Mouse (Mus musculus) testis, adult 2 months (tissue): ENCODE data around the gene Ccnd3. TPM values are rescaled to one million over a fixed set of nuclear protein-coding genes. Genes with fewer than 3 reads are reported as not detected.
"Not testable (repeated sequence)": the region's sequence is repeated elsewhere in the genome, so short reads cannot be mapped to it uniquely, and the experiment has no call there.

Experiments
- H3K27ac ChIP-seq: fragments of 200-500 bp; 2 replicates; pipeline ENCODE4 v1.5.1; 2012; ENCODE audit warnings: low read depth, low read length; ENCODE audit not compliant: control insufficient read depth, insufficient read depth
- H3K27me3 ChIP-seq: fragments of 200-500 bp; 2 replicates; pipeline ENCODE4 v1.6.1; 2012; ENCODE audit warnings: mild to moderate bottlenecking, low read length, moderate library complexity; ENCODE audit not compliant: control insufficient read depth, insufficient read depth
- H3K36me3 ChIP-seq: fragments of 200-500 bp; 2 replicates; pipeline ENCODE4 v1.6.1; 2012; ENCODE audit warnings: mild to moderate bottlenecking, low read length; ENCODE audit not compliant: control insufficient read depth, insufficient read depth
- H3K4me1 ChIP-seq: fragments of 200-500 bp; 2 replicates; pipeline ENCODE4 v1.6.1; 2012; ENCODE audit warnings: low read length; ENCODE audit not compliant: control insufficient read depth, insufficient read depth
- H3K4me3 ChIP-seq: fragments of 200-500 bp; 2 replicates; pipeline ENCODE4 v1.5.1; 2012; ENCODE audit warnings: low read depth, mild to moderate bottlenecking, low read length, moderate library complexity, mixed read lengths; ENCODE audit not compliant: control insufficient read depth
- CTCF ChIP-seq: fragments of 200-500 bp; IDR thresholded peaks from 2 replicates; pipeline ENCODE4 v1.5.1; 2012; ENCODE audit warnings: low read depth, mild to moderate bottlenecking, inconsistent platforms, low read length, moderate library complexity; ENCODE audit not compliant: control insufficient read depth, insufficient read depth, insufficient replicate concordance
- POLR2A ChIP-seq: fragments of 200-500 bp; IDR thresholded peaks from 2 replicates; pipeline ENCODE4 v1.6.1; 2012; ENCODE audit warnings: low read depth, mild to moderate bottlenecking, inconsistent platforms, low read length, moderate library complexity; ENCODE audit not compliant: control insufficient read depth
- polyA plus RNA-seq: library from polyadenylated mRNA; depleted of rRNA; stranded (reverse); fragments of >200 nt; gene quantifications from 2 replicates; pipeline ENCODE4 v1.2.3, GENCODE M21; 2012

The Ccnd3 gene
- polyA plus RNA-seq, 1 experiment = 253 TPM

GRCm38 (mm10) chr17:47596162-47596838, 91.4 kb downstream of the Ccnd3 start:
- Histone ChIP-seq H3K27me3 (no peaks in the 10 kb centered on the region), H3K27ac (no peak overlapping the region), H3K4me3 (peak overlapping the region; percentile 2; the same call in 1 of the 2 replicates), H3K36me3 (no peaks in the 10 kb centered on the region), H3K4me1 (peaks cover 29% of the 10 kb centered on the region)
- no peak for TF ChIP-seq CTCF
- TF ChIP-seq POLR2A = no peak

- Histone ChIP-seq H3K27ac (no peak overlapping the region), H3K27me3 (no peaks in the 10 kb centered on the region), H3K36me3 (no peaks in the 10 kb centered on the region; the same call in 1 of the 2 replicates), H3K4me3 (no peak overlapping the region), H3K4me1 (peaks cover 29% of the 10 kb centered on the region)
- TF ChIP-seq POLR2A = no peak
- no peak for TF ChIP-seq CTCF
Measured at GRCm38 (mm10) chr17:47596839-47597164, 92.0 kb downstream of the Ccnd3 start.

- Histone ChIP-seq H3K4me3 (no peak overlapping the region), H3K4me1 (peaks cover 29% of the 10 kb centered on the region), H3K27me3 (no peaks in the 10 kb centered on the region), H3K36me3 (no peaks in the 10 kb centered on the region; the same call in 1 of the 2 replicates), H3K27ac (no peak overlapping the region)
- TF ChIP-seq POLR2A (no peak), CTCF (no peak)
Measured at GRCm38 (mm10) chr17:47597261-47597660, 92.4 kb downstream of the Ccnd3 start.

GRCm38 (mm10) chr17:47597838-47598579, 93.2 kb downstream of the Ccnd3 start:
- H3K4me3 ChIP-seq = no peak overlapping the region; the same call in 1 of the 2 replicates
- H3K4me1 ChIP-seq = peaks cover 25% of the 10 kb centered on the region
- TF ChIP-seq POLR2A = no peak
- no peak for TF ChIP-seq CTCF
- no peaks in the 10 kb centered on the region for H3K27me3 ChIP-seq
- no peaks in the 10 kb centered on the region; the same call in 1 of the 2 replicates for H3K36me3 ChIP-seq
- H3K27ac ChIP-seq = no peak overlapping the region

GRCm38 (mm10) chr17:47598580-47599304, 93.9 kb downstream of the Ccnd3 start:
- not testable (repeated sequence) for H3K27ac ChIP-seq, H3K36me3 ChIP-seq, H3K4me3 ChIP-seq, H3K27me3 ChIP-seq
- peaks cover 25% of the 10 kb centered on the region for H3K4me1 ChIP-seq

- peaks cover 16% of the 10 kb centered on the region for H3K4me1 ChIP-seq
- H3K36me3 ChIP-seq = peaks cover 3% of the 10 kb centered on the region
- H3K27ac ChIP-seq = no peak overlapping the region
- no peak overlapping the region for H3K4me3 ChIP-seq
- TF ChIP-seq CTCF = no peak
- TF ChIP-seq POLR2A = no peak
- H3K27me3 ChIP-seq = no peaks in the 10 kb centered on the region
Measured at GRCm38 (mm10) chr17:47599511-47600297, 94.9 kb downstream of the Ccnd3 start.
